Mouse (Mus musculus) bone marrow, adult 2 months (tissue): ENCODE measurements around the gene Ctnnbl1.

Experiments used
- CTCF ChIP-seq: fragments of 200-500 bp; IDR thresholded peaks from 2 replicates; pipeline ENCODE4 v1.5.1; 2011; ENCODE audit warnings: low read length, control low read depth; ENCODE audit not compliant: control insufficient read depth, insufficient read depth
- POLR2A ChIP-seq: fragments of 200-500 bp; IDR thresholded peaks from 2 replicates; pipeline ENCODE4 v1.6.1; 2011; ENCODE audit warnings: low read depth, mild to moderate bottlenecking, control low read depth, low read length, borderline replicate concordance; ENCODE audit not compliant: control insufficient read depth

DNA sequence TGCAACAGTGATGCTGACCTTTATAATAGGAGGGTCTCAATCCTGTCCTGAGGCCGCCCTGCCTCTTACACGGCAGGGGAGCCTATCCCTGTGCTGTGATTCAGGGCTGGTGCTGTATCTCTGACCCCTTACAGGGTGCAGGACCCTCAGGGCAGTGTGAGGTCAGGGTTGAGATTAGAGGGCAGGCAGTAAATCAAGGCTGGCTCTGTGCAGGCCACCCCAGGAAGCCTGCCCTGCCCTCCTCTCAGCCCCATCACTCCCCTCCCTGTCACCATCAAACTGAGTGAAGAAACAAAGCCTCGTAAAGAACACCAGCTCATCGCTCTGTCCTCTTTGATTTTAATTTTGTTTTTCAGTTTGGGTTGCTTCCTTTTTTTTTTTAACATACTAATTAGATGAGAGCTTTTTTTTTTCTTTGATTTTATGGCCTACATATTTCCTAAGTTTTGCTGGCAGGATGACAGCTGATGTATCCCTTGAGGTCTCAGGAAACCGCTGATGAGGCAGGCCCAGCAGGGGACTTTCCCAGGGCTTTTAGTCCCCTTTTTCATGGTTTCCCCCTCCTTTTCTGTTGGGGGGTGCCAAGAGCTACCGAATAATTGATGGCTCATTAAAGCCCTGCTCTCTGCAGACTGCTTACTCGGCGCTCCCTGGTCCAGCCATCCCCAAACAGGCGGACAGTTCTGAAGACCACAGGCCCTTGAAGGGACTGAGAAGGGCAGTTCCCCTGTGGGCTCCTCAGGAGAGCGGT, 150.2 kb downstream of the Ctnnbl1 start:
- TF ChIP-seq CTCF: no peak
- no peak for TF ChIP-seq POLR2A
